Mouse (Mus musculus): ENCODE data around the gene Tmem145. TPM values are rescaled to one million over a fixed set of nuclear protein-coding genes. Genes with fewer than 3 reads are reported as not detected.

Tmem145 gene
- polyA plus RNA-seq, 1 experiment = 226 TPM

DNA sequence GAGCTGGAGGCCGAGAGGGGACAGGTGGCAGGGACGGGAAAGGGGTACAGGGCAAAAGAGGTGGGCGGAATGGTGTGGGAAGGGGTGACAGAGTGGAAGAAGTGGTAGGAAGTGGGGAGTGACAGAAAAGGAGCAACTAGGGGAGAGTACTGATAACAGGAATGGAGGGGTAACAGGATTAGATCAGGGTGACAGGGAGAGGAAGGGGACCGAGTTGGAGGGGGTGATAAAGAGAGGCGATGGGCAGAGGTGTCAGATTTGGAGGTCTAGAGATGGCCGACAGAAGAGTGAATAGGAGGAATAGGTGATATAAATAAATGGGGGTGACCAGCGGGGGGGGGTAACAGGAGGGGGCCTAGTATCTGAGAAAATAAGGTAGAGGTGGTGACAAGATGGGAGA is 37.3 kb upstream of the Tmem145 start:
- under 1% methylated on average over 7 of the region's 7 CpGs for WGBS
- no peaks in the 10 kb centered on the region for H3K27me3 ChIP-seq (ENCODE audit: control insufficient read depth, insufficient read depth, low read length)
- H3K4me3 ChIP-seq (replicated peaks; ENCODE audit: insufficient read depth, low read depth, low read length) = peak overlapping the region; percentile 96
- H3K4me1 ChIP-seq (ENCODE audit: control insufficient read depth, insufficient read depth, low read length) = peaks cover 19% of the 10 kb centered on the region
- peak in 1 of 2 experiments; percentile 35 for DNase-seq
- TF ChIP-seq POLR2A (IDR thresholded peaks at IDR 0.05; ENCODE audit: borderline replicate concordance, insufficient read depth, low read length) (no peak), CTCF (IDR thresholded peaks at IDR 0.05; ENCODE audit: borderline replicate concordance, insufficient read depth, low read depth, low read length) (no peak)
- peak overlapping the region; percentile 68 for H3K27ac ChIP-seq (ENCODE audit: insufficient read depth, low read length)

DNA sequence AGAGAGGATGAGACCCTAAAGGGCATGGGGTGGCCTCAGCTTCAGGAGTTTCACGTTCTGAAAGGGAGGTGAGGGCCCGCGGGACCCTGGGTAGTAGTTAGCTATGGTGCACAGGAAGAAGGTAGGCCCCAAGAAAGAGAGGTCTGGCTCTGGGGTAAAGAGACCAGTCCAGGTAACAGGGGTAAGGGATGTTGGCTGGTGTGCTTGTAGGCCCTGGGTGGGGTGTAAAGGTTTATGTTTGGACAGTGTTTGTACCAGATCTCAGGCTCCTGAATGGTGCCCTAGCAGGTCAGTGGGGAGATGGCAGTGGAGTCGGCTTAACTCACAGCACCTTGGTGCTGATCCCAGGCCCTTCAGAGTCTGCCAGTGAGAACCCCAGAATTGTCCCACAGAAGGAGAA is 36.9 kb upstream of the Tmem145 start:
- peak overlapping the region; percentile 96 for H3K4me3 ChIP-seq (replicated peaks; ENCODE audit: insufficient read depth, low read depth, low read length)
- H3K4me1 ChIP-seq (ENCODE audit: control insufficient read depth, insufficient read depth, low read length) = peaks cover 19% of the 10 kb centered on the region
- H3K27ac ChIP-seq (ENCODE audit: insufficient read depth, low read length) = peak overlapping the region; percentile 31; the same call in 1 of the 2 replicates
- WGBS = 18% methylated on average over 4 of the region's 4 CpGs
- no peak for TF ChIP-seq CTCF (IDR thresholded peaks at IDR 0.05; ENCODE audit: borderline replicate concordance, insufficient read depth, low read depth, low read length)
- no peak for TF ChIP-seq POLR2A (IDR thresholded peaks at IDR 0.05; ENCODE audit: borderline replicate concordance, insufficient read depth, low read length)
- DNase-seq = peak in 1 of 2 experiments; percentile 40
- no peaks in the 10 kb centered on the region for H3K27me3 ChIP-seq (ENCODE audit: control insufficient read depth, insufficient read depth, low read length)

DNA sequence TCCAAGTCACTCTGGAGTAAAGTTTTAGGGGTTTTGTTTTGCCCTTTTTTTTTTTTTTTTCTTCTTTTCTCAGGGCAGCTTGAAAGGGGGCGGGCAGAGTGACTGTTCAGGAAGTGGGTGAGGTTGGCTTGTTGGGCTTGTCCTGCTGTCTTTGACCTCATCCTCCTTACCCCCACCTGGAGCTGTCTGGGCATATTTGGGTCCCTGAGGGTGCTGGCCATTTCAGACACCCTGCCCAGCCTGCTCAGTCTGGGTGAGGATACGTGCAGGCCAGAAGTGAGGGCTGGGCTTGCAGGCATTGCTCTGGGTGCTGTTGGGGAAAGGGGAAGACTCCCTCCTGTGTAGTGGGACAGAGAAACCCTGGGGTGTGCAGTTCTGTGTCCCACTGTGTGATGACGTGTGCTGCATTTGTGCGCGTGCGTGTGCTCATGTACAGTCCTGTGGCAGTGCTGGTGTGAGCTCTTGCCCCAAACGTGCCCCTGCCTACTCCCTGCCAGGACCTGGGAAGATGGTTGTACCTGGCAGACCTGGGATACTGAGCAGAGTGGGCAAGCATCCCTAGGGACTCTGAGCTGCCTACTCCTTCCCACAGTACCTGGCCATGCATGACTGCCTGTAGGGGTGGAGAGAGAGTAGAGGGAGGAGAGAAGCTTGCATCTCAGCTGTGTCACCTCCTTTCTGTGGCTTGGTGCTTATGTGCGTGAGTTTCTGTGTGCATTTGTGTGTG is 36.2 kb upstream of the Tmem145 start:
- peak in 1 of 2 experiments; percentile 30 for DNase-seq
- Histone ChIP-seq H3K27me3 (ENCODE audit: control insufficient read depth, insufficient read depth, low read length) (no peaks in the 10 kb centered on the region), H3K4me1 (ENCODE audit: control insufficient read depth, insufficient read depth, low read length) (peaks cover 21% of the 10 kb centered on the region), H3K4me3 (replicated peaks; ENCODE audit: insufficient read depth, low read depth, low read length) (peak overlapping the region; percentile 96), H3K27ac (ENCODE audit: insufficient read depth, low read length) (no peak overlapping the region)
- 44% methylated on average over 8 of the region's 8 CpGs for WGBS
- no peak for TF ChIP-seq CTCF (IDR thresholded peaks at IDR 0.05; ENCODE audit: borderline replicate concordance, insufficient read depth, low read depth, low read length)
- no peak for TF ChIP-seq POLR2A (IDR thresholded peaks at IDR 0.05; ENCODE audit: borderline replicate concordance, insufficient read depth, low read length)

DNA sequence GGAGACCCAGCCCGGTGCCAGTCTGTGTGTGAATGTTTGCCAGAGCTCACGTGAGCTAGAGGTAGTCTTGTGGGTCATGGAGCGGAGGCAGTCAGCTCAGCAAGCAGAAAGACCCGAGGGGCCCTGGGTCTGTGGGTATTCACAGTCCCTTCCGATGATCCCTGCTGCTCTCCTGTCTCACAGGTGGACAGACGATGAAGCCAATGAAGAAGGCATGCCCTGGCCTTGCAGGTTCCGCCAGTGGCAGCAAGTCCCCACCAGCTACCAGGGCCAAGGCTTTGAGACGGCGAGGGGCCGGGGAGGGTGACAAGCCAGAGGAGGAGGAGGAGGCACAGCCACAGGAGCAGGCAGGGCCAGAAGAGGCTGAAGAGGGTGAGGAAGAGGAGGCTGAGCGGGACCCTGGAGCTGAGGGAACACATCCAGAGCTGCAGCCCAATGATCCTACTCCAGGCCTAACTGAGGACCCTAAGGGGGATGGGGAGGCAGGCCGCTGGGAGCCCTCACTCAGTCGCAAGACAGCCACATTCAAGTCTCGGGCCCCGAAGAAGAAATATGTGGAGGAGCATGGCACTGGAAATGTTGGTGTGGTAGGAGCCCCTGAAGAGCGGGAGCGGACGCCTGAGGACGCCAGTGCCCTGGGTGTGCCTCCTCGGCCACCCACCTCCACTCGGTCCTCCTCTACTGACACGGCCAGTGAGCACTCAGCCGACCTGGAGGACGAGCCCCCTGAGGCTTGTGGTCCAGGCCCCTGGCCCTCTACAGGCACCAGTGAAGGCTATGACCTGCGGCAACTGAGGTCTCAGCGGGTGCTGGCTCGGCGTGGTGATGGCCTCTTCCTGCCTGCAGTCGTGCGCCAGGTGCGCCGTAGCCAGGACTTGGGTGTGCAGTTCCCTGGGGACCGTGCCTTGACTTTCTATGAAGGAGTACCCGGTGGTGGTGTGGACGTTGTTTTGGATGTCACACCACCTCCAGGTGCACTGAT is 35.0 kb upstream of the Tmem145 start:
- Histone ChIP-seq H3K4me1 (ENCODE audit: control insufficient read depth, insufficient read depth, low read length) (peaks cover 27% of the 10 kb centered on the region), H3K27ac (ENCODE audit: insufficient read depth, low read length) (no peak overlapping the region), H3K4me3 (replicated peaks; ENCODE audit: insufficient read depth, low read depth, low read length) (no peak overlapping the region), H3K27me3 (ENCODE audit: control insufficient read depth, insufficient read depth, low read length) (no peaks in the 10 kb centered on the region)
- peak in 1 of 2 experiments; percentile 33 for DNase-seq
- 82% methylated on average over 35 of the region's 35 CpGs for WGBS
- no peak for TF ChIP-seq POLR2A (IDR thresholded peaks at IDR 0.05; ENCODE audit: borderline replicate concordance, insufficient read depth, low read length)
- TF ChIP-seq CTCF (IDR thresholded peaks at IDR 0.05; ENCODE audit: borderline replicate concordance, insufficient read depth, low read depth, low read length) = no peak

DNA sequence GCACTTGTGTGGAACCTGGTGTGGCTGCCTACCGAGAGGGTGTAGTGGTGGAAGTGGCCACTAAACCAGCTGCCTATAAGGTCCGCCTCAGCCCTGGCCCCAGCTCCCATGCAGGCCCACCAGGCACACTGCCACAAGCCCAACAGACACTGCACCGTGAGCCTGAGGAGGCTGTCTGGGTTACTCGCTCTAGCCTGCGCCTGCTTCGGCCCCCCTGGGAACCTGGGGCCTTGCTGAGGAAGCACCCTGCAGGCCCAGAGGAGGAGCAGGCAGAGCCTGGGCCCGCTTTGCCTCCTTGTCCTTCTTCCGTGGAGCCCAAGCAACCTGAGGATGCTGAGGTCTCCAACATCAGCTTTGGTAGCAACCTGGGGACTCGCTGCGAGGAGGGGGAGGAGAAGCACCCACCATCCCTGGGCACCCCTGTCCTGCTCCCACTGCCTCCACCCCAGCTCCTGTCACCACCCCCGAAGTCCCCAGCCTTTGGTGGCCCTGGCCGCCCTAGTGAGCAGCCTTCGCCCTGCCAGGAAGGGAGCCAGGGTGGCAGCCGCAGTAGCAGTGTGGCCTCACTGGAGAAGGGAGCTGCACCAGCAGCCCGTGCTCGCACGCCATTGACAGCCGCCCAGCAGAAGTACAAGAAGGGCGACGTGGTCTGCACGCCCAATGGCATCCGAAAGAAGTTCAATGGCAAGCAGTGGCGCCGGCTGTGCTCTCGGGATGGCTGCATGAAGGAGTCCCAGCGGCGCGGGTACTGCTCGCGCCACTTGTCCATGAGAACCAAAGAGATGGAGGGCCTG is 34.1 kb upstream of the Tmem145 start:
- peaks cover 29% of the 10 kb centered on the region for H3K4me1 ChIP-seq (ENCODE audit: control insufficient read depth, insufficient read depth, low read length)
- TF ChIP-seq POLR2A (IDR thresholded peaks at IDR 0.05; ENCODE audit: borderline replicate concordance, insufficient read depth, low read length) (no peak), CTCF (IDR thresholded peaks at IDR 0.05; ENCODE audit: borderline replicate concordance, insufficient read depth, low read depth, low read length) (no peak)

DNA sequence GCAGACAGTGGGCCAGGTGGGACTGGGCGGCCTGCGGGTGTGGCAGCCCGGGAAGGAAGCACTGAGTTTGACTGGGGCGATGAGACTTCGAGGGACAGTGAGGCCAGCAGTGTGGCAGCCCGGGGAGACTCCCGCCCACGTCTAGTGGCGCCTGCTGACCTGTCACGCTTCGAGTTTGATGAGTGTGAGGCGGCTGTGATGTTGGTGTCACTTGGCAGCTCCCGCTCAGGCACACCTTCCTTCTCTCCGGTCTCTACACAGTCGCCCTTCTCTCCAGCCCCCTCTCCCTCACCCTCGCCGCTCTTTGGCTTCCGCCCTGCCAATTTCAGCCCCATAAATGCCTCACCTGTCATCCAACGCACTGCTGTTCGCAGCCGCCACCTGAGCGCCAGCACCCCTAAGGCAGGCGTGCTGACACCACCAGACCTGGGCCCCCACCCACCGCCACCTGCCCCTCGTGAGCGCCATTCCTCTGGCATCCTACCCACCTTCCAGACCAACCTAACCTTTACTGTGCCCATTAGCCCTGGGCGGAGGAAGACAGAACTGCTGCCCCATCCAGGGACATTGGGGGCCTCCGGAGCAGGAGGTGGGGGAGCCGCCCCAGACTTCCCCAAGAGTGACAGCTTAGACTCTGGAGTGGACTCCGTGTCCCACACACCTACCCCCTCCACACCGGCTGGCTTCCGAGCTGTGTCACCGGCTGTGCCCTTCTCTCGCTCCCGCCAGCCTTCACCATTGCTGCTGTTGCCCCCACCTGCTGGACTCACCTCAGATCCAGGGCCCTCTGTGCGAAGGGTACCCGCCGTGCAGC is 33.3 kb upstream of the Tmem145 start:
- WGBS = 80% methylated on average over 38 of the region's 38 CpGs
- DNase-seq = peak in 1 of 2 experiments; percentile 29

More for the DNA sequence above, 34.1 kb upstream of the Tmem145 start:
- peak in 1 of 2 experiments; percentile 30 for DNase-seq
- 83% methylated on average over 30 of the region's 30 CpGs for WGBS
- Histone ChIP-seq H3K4me3 (replicated peaks; ENCODE audit: insufficient read depth, low read depth, low read length) (no peak overlapping the region), H3K27ac (ENCODE audit: insufficient read depth, low read length) (no peak overlapping the region), H3K27me3 (ENCODE audit: control insufficient read depth, insufficient read depth, low read length) (no peaks in the 10 kb centered on the region)

More for the DNA sequence above, 33.3 kb upstream of the Tmem145 start:
- Histone ChIP-seq H3K27me3 (ENCODE audit: control insufficient read depth, insufficient read depth, low read length) (no peaks in the 10 kb centered on the region), H3K4me3 (replicated peaks; ENCODE audit: insufficient read depth, low read depth, low read length) (no peak overlapping the region), H3K4me1 (ENCODE audit: control insufficient read depth, insufficient read depth, low read length) (peaks cover 30% of the 10 kb centered on the region), H3K27ac (ENCODE audit: insufficient read depth, low read length) (no peak overlapping the region)
- TF ChIP-seq POLR2A (IDR thresholded peaks at IDR 0.05; ENCODE audit: borderline replicate concordance, insufficient read depth, low read length) = no peak
- TF ChIP-seq CTCF (IDR thresholded peaks at IDR 0.05; ENCODE audit: borderline replicate concordance, insufficient read depth, low read depth, low read length) = no peak

Measured in cerebellum, adult 2 months (tissue).